Mouse (Mus musculus) layer of hippocampus, adult 9-11 months (tissue): ENCODE measurements around the gene Chac1.

Source experiments
- DNase-seq: peaks from one replicate; pipeline ENCODE4 v3.0.0; 2022

Chac1 gene

DNA sequence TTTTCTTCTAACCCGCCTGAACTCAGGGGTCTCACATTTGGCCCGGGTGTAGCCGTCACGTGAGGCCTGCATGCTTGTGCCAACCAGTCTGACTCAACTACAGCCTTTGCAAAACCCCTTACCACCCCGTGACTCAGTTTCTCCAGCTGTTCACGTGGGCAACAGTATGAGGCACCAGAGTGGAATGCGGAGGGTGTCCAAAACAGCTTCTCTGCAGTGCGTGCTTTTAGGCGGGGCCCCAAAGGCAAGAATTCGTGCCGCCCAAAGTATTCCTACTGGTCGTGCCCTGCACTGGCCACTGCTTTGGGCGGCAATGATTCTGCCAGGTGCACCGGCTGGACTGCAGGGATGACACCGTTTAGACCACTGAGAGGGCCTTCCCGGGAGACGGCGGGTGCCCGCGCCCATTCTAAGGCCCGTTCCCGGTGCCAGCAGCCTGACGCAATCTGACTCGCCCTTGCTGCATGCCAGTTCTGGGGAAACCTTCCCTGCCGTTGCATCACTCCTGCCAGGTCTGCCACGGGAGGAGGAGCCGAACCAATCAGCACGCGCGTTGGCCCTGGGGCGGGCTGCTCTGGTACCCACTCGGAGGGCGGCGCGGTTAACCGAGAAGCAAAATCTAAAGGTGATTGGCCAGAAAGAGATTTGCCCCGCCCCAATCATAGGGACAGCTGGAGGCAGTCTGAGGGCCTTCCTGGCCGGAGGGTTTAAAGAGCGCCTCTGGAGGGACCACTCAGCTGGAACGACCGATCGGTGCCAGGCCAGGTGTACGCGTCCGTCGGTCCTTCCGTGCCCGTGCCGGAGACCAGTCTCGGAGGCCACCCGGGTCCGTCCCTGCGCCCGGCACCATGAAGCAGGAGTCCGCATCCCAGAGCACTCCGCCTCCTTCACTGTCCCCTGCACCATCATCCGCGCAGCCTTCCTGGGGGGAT, at the start of gene Chac1:
Gene Chac1 (plus strand): TSS at position 675 of the 932 bp plus-strand sequence.
- DNase-seq, result peak; percentile 95

- DNase-seq, result no peak
Measured at GRCm38 (mm10) chr2:119302876-119303275, 48.2 kb upstream of the Chac1 start.

DNA sequence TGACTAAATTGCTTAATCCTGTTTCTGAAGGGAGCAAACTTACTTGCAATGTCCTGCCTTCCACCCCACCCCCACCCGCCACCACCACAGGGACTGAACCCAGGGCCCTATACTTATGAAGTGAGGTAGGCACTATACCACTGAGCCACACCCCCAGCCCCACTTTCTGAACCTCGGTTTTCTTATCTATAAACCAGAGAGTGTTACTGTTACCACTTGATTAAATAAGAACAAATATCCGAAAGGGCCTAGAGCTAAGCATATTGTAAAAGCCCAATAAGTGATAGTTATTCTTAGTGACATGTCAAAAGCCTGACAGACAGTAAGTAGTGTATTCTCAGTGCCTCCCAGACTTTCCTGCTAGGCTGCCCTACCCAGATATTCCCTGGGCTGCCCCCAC, 46.6 kb upstream of the Chac1 start:
- DNase-seq, result no peak

GRCm38 (mm10) chr2:119304798-119305208, 46.2 kb upstream of the Chac1 start:
- no peak for DNase-seq

- DNase-seq, result no peak
Measured at GRCm38 (mm10) chr2:119311544-119311943, 39.5 kb upstream of the Chac1 start.

DNA sequence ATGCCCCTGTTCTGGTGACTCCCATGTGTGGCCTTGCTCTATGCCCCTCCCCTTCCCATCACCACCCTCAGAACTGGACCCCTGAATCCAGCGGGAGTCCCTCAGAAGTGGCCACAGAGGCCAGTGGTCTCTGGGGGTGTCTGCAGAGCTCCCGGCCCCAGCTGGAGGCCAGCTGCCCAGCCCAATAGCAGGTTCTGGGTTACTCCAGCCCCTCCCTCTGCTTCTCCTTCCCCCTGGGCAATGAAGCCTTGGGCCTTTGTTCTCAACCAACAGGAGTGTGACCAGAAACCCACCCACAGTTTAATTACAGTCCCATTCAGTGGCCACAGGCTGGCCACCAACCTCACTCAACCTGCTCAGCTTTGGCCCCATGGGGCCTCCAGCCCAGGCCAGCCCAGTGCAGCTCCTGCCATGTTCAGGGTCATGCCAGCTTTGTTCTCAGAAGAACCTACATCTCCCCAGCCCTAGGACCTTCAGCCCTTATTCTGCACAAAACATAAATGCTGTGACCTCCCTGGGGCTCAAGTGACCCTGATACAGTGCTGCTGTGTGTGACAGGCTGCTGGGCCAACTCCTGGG, 38.6 kb upstream of the Chac1 start:
- no peak for DNase-seq

GRCm38 (mm10) chr2:119313780-119314479, 37.1 kb upstream of the Chac1 start:
- DNase-seq, result no peak

DNA sequence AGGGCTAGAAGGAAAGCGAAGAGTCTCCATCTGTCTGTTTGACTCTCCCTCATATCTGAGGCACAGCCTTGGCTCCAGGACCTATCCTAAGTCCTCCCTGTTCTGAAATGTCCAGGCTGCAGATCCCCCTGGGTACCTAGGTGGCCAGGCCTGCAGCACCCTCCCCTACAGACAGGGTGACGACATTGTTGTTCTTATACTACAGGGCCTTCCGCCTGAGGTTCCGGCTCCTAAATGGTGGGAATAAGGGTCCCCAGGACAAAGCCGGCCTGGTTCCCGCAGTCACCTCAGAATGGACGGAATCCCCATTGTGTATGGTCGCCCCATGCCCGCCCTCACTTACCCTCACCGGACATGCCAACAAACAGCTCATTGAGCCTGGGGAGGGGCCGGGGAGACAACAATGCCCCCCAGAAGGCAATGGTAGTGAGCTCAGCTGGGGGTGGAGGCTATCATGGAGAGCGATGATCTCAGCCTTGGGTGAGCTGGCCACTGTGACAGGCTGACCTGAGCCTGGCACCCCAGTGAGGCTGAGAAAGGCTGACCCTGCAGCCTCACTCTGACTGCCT, 36.2 kb upstream of the Chac1 start:
- DNase-seq, result peak; percentile 48

DNA sequence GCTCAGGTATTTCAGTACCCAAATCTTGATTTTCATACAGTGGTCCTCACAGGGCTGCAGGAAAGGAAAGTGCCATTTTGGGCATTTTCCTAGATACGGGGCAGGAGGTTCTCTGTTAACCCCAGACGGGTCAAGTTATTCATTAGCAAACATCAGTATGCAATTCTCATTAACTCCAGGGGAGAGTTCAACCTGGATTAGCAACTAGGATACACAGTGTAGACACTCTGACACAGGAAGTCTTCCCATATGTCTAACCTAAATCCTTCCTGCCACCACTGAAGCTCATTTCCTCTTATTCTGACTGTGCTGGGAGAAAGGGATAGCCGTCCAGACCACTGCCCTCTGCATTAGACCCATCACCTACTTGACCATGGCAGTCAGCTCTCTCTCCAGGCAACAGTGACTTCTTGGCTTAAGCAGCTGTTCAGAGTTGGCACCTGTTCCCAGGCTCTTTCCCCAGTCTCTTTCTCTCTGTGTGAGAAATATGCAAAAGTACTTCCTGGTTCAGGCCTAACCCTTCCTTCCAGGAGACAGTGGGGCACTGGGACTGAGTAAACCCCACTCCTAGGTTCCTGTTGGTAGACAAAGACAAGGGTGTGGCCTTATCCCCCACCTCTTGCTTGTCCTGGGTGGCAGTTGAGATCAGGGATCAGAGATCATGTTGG, 32.9 kb upstream of the Chac1 start:
- DNase-seq, result no peak

GRCm38 (mm10) chr2:119320571-119320970, 30.5 kb upstream of the Chac1 start:
- no peak for DNase-seq

DNA sequence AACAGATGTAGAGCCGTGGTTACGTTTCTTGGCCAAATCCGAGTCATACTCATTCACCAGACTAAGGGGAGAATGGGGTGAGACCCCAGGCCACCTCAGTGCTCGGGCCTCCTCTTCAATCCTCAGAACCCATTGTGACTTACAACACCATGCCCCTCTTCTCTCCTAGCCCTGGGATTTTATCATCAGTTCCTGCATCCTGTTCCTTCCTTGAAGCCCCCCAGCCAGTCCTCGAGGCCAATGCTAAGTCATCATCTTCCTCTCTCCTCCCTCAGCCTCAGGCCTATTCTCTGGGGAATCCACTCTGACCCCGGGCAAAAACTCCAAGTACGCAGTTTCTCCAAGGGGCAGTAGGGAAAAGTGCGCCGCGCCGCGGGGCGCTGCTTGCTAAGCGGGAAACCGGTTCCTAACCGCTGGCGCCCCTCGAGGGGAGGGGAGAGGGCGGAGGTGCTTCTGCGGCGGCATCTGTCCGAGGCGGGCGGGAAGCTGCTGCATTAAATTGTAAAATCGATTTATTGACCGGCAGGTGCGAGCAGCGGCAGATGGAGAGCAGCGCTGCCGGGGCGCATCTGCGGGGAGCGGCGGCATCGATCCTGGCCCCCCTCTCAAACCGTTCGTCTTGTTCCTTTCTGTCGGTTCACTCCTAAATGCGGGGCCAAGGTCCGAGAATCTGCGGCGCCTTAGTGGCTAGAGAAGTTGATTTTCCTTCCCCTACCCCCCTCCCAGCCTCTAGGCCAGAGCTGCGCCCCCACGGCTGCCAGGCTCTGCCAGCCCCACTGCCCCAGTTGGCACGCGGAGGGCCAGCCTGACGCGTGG, 29.1 kb upstream of the Chac1 start:
- no peak for DNase-seq

- DNase-seq, result peak; percentile 60
Measured at GRCm38 (mm10) chr2:119322587-119323300, 28.3 kb upstream of the Chac1 start.

DNA sequence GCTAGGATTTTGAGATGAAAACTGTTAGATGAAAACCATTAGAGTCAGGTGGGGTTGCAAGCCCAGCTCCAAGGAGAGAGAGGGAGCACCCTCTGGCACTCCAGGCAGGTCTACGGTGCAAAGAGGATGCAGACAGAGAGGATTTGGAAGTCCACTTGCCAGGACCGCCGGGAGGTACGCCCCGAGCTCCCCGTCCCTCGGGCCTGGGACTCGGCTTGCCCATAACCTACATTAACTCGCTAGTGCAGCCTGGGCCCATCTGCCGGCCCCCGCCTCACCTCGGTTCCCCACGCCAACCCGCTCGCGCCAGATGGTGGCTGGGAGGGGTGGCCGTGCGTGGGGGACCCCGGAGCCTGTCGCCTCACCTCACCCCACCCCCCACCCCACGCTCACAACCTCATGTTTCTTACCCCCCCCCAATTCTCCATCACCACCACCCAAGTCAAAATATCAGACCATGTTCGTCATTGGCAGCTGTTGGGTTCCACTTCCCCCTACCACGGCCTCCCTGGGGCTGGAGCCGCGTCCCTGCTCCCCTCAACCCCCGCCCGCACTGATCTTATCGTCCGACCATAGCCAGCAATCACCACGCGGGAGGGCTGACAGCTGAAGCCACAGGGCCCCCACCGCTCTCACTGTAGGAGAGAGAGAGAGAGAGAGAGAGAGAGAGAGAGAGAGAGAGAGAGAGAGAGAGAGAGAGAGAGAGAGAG, 27.0 kb upstream of the Chac1 start:
- DNase-seq, result no peak

DNA sequence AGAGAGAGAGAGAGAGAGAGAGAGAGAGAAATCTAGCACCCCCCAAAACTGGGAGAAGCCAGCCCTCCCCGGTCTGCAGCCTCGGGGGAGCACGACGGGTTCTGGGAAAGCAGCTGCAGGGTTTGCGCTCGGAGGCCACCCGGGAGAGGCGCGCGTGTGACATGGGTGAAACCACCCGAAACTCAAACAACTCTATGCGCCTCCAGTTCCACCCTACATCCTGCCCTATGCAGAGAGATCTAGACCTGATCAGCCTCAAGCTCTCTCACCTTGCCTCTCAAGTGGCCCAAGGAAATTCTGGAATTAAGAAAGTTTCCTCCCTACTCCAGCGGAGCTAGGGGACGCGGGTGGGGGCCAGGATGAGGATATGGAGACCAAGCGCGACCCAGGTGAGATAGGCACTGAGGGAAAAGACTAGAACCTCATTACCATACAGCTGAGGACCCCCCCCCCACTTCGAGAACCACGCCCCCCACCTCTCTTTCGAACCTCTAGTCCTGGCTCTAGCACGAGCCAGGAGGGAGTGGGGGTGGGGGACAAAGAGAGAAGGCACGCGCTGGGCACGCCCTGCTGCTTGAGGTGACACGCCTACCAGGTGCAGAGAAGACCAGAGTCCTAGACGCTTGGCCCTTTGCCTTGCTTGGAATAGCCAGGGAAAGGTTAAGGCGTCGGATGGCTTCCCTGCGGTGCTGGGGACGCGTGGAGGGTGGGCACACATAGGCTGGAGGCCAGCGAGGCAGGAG, 26.3 kb upstream of the Chac1 start:
- no peak for DNase-seq

DNA sequence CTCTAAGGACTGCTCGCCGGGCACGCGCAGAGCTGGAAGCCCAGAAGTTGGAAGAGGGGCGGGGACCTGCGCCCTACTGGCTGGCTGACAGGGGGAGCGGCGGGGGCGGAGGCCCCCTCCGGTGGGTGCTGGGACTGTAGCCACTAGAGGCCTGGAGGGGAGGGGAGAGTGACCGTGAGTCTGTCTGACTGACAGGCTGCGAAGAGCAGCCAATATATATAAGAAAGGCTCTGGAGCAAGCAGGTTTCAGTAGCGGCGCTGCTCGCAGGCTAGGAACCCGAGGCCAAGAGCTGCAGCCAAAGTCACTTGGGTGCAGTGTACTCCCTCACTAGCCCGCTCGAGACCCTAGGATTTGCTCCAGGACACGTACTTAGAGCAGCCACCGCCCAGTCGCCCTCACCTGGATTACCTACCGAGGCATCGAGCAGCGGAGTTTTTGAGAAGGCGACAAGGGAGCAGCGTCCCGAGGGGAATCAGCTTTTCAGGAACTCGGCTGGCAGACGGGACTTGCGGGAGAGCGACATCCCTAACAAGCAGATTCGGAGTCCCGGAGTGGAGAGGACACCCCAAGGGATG, 25.4 kb upstream of the Chac1 start, which contains the start of gene Dll4:
Gene Dll4 (plus strand): TSS at position 217 of the 576 bp plus-strand sequence.
- DNase-seq, result no peak

GRCm38 (mm10) chr2:119326161-119327101, 24.6 kb upstream of the Chac1 start:
- DNase-seq, result no peak

GRCm38 (mm10) chr2:119327102-119327480, 23.9 kb upstream of the Chac1 start:
- no peak for DNase-seq

DNA sequence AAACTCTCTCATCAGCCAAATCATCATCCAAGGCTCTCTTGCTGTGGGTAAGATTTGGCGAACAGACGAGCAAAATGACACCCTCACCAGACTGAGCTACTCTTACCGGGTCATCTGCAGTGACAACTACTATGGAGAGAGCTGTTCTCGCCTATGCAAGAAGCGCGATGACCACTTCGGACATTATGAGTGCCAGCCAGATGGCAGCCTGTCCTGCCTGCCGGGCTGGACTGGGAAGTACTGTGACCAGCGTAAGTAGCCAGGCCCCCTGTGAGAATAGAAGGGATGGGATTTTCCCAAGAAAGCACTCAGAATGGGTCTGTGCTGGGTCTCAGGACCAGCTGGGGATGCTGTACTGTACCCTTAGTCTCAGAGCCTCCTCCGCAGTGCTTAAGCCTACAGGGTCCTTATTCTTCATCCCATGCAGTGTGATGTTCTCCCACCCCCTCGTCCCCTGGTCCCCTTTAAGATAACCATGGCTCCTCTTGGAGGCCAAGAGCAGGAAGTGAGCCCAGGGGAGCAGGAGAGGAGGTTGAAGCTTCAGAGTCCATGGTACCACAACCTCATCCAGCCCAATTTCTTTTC, 23.0 kb upstream of the Chac1 start:
- no peak for DNase-seq
